Mouse (Mus musculus) kidney, embryonic 14.5 days (tissue): ENCODE measurements at regions not wholly inside any gene's neighbourhood (a gene's known extent, or its start where the extent isn't known, plus 50 kb on each side); places are given as distances from the start of the nearest gene placed in this dataset.

ENCODE experiments used
- ATAC-seq: fragments of 200-750 bp; cut with Nextera tagmentation; 2 replicates; pipeline ENCODE4 v1.8.0; 2017; ENCODE audit warnings: moderate number of reproducible peaks, mild to moderate bottlenecking, moderate TSS enrichment, moderate library complexity; ENCODE audit not compliant: low FRiP score, low TSS enrichment
- H3K27ac ChIP-seq: fragments of 300-500 bp; sonication (generic); 2 replicates; pipeline ENCODE4 v1.5.1; 2014; ENCODE audit warnings: low read depth, mild to moderate bottlenecking, low read length, moderate library complexity, mixed read lengths
- H3K27me3 ChIP-seq: fragments of 300-500 bp; sonication (generic); 2 replicates; pipeline ENCODE4 v1.6.1; 2014; ENCODE audit warnings: mild to moderate bottlenecking, low read length; ENCODE audit not compliant: control insufficient read depth, insufficient read depth
- H3K36me3 ChIP-seq: fragments of 300-500 bp; sonication (generic); 2 replicates; pipeline ENCODE4 v1.6.1; 2014; ENCODE audit warnings: low read length, mixed read lengths; ENCODE audit not compliant: control insufficient read depth, insufficient read depth
- H3K4me1 ChIP-seq: fragments of 300-500 bp; sonication (generic); 2 replicates; pipeline ENCODE4 v1.6.1; 2014; ENCODE audit warnings: low read length, mixed read lengths; ENCODE audit not compliant: control insufficient read depth, insufficient read depth
- H3K4me2 ChIP-seq: fragments of 300-500 bp; sonication (generic); replicated peaks from 2 replicates; pipeline ENCODE4 v1.6.1; 2014; ENCODE audit warnings: low read depth, mild to moderate bottlenecking, low read length
- H3K4me3 ChIP-seq: fragments of 300-500 bp; sonication (generic); 2 replicates; pipeline ENCODE4 v1.5.1; 2014; ENCODE audit warnings: mild to moderate bottlenecking, low read length
- H3K9ac ChIP-seq: fragments of 300-500 bp; sonication (generic); 2 replicates; pipeline ENCODE4 v1.6.1; 2014; ENCODE audit warnings: low read depth, mild to moderate bottlenecking, low read length, moderate library complexity
- H3K9me3 ChIP-seq: fragments of 300-500 bp; sonication (generic); 2 replicates; pipeline ENCODE4 v1.6.1; 2016; ENCODE audit warnings: low read length; ENCODE audit not compliant: control insufficient read depth
- WGBS: fragments of 180-500 bp; shearing (Covaris S2); extraction: QIAGEN DNeasy Blood & Tissue Kit; methylation state at CpG from one replicate; pipeline ENCODE4 v1.1.7; 2014; 5-methylcytosine and 5-hydroxymethylcytosine counted together

DNA sequence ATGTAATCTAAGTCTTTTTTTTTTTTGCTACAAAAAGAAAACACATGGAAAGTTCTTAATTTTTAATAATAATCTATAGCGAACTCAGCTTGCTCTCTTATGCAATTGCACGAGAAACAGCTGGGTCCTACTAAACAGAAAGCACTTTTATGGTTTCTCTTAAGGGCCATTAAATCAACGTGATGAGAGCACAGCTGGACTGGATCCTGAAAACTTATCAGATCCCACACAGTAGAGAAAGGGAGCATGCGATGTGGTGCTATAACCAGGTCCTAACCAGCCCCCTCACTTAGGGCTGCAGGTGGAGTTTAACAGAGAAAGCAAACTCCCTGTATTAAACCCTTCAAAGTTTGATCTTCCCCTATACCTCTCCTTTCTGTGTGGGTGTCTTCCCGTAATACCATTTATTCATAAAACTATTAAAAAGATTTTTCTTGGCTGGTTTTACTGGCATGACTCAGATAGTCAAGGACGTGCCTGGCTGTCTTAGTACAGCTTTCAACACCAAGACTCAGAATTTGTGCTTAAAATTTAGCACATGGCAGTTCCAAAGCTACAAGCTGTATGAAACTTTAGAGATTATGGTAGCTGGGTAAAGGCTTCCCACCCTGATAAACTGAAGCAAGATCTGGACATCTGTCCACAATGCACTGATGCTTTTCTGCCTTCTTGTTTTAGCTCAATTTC lies 197.3 kb downstream of the Cenpw start:
- H3K27ac ChIP-seq: no peak overlapping the region
- no peak overlapping the region for H3K9ac ChIP-seq
- no peaks in the 10 kb centered on the region for H3K36me3 ChIP-seq
- ATAC-seq: peak; percentile 84; the same call in 1 of the 2 replicates
- H3K4me1 ChIP-seq: no peaks in the 10 kb centered on the region
- H3K4me2 ChIP-seq: no peak overlapping the region
- H3K27me3 ChIP-seq: no peaks in the 10 kb centered on the region
- WGBS: 29% methylated on average over 6 of the region's 6 CpGs
- H3K4me3 ChIP-seq: no peak overlapping the region
- H3K9me3 ChIP-seq: no peaks in the 10 kb centered on the region

- Histone ChIP-seq H3K27me3 (no peaks in the 10 kb centered on the region), H3K4me2 (no peak overlapping the region), H3K36me3 (no peaks in the 10 kb centered on the region), H3K27ac (no peak overlapping the region), H3K9me3 (no peaks in the 10 kb centered on the region), H3K9ac (no peak overlapping the region), H3K4me1 (no peaks in the 10 kb centered on the region), H3K4me3 (no peak overlapping the region)
- ATAC-seq: no peak
- 62% methylated on average over 2 of the region's 2 CpGs for WGBS
Observed at GRCm38 (mm10) chr10:30000836-30001235, 199.5 kb downstream of the Cenpw start.

- no peak overlapping the region for H3K4me2 ChIP-seq
- no peaks in the 10 kb centered on the region for H3K4me1 ChIP-seq
- WGBS: 40% methylated on average over 2 of the region's 2 CpGs
- no peak overlapping the region for H3K4me3 ChIP-seq
- H3K36me3 ChIP-seq: no peaks in the 10 kb centered on the region
- no peak overlapping the region for H3K9ac ChIP-seq
- no peaks in the 10 kb centered on the region for H3K27me3 ChIP-seq
- H3K27ac ChIP-seq: no peak overlapping the region
- no peak for ATAC-seq
- no peaks in the 10 kb centered on the region for H3K9me3 ChIP-seq
Observed at GRCm38 (mm10) chr10:29981539-29981938, 218.8 kb downstream of the Cenpw start.
